ENCODE assay signal across 7 mouse cellular contexts in genomic region chr14:48367006-48367405, GRCm38 (mm10).
DNase-seq lines count a peak whose midpoint lies in the region; ATAC-seq and TF ChIP-seq lines count a peak whose summit lies in the region.

No protein-coding gene starts in this region.

- DNase-seq in ES-E14 (ENCODE audit: low read depth, low spot score), result peak; percentile 75
- DNase-seq in adrenal gland, adult 18-20 months (ENCODE audit: low spot score in 2 of 2), result peak; percentile 74 to 75
- peak; percentile 87 for DNase-seq in embryo, embryonic 10 days (ENCODE audit: low spot score)
- peak; percentile 76 for DNase-seq in layer of hippocampus, adult 9-11 months
- DNase-seq in lung, postnatal 36 days, result peak; percentile 89
- peak; percentile 50 for DNase-seq in splenic B cell, adult 2 months (ENCODE audit: low read depth, low spot score)

- H3K4me3 ChIP-seq in ES-E14 (ENCODE audit: insufficient read depth in 1 of 2, low read depth in 1 of 2, low read length in 2 of 2, poor library complexity in 1 of 2, severe bottlenecking in 1 of 2), result no peak overlapping the region

- no peaks in the 10 kb centered on the region for H3K9me3 ChIP-seq in ES-E14 (ENCODE audit: control insufficient read depth, insufficient read depth, low read depth, low read length)

- peak; percentile 44; the same call in 1 of the 2 replicates for ATAC-seq in granulocyte monocyte progenitor cell, adult 5-6 weeks (replicated peaks; ENCODE audit: poor library complexity, severe bottlenecking)

- no peaks in the 10 kb centered on the region for H3K4me1 ChIP-seq in ES-E14 (ENCODE audit: control insufficient read depth in 2 of 2, insufficient read depth in 2 of 2, low read length in 2 of 2, poor library complexity in 1 of 2)

- no peaks in the 10 kb centered on the region for H3K36me3 ChIP-seq in ES-E14 (ENCODE audit: control insufficient read depth, insufficient read depth, low read length, poor library complexity, severe bottlenecking)
- no peaks in the 10 kb centered on the region for H3K36me3 ChIP-seq in splenic B cell, adult 2 months (ENCODE audit: control insufficient read depth, insufficient read depth, low read length, poor library complexity, severe bottlenecking)

- H3K27me3 ChIP-seq in splenic B cell, adult 2 months (ENCODE audit: control insufficient read depth, insufficient read depth, low read length, poor library complexity, severe bottlenecking), result no peaks in the 10 kb centered on the region

- no peak overlapping the region for H3K9ac ChIP-seq in ES-E14 (ENCODE audit: insufficient read depth, low read depth, low read length, poor library complexity, severe bottlenecking)

- H3K27ac ChIP-seq in ES-E14 (ENCODE audit: insufficient read depth, low read depth, low read length, poor library complexity, severe bottlenecking), result no peak overlapping the region

- in situ Hi-C loops in ES-E14 (cut with MboI; ENCODE audit: low sequenced_read_pairs in 2 of 2, unreplicated experiment in 2 of 2), result loop anchor here (10.0 to 25.0 kb wide), 2 partner anchors 605 to 612 kb away; no protein-coding TSS in a partner anchor

TF ChIP-seq in ES-E14, 5 proteins besides CTCF, POLR2A, EP300 and RAD21:
- peak; percentile 88; the same call in 1 of the 2 replicates for TF ChIP-seq ZC3H11A (IDR thresholded peaks at IDR 0.05; ENCODE audit: borderline replicate concordance, low read depth, low read length)
- TF ChIP-seq CHD2 (IDR thresholded peaks at IDR 0.05; ENCODE audit: low read depth, low read length), result no peak
- no peak for TF ChIP-seq MAFK (IDR thresholded peaks at IDR 0.05; ENCODE audit: insufficient read depth, low read depth, low read length)
- no peak for TF ChIP-seq ZNF384 (IDR thresholded peaks at IDR 0.05; ENCODE audit: low read depth, low read length)
- TF ChIP-seq HCFC1 (IDR thresholded peaks at IDR 0.05; ENCODE audit: borderline replicate concordance, insufficient read depth, low read length), result no peak
